Mouse (Mus musculus) myocyte (in vitro differentiated cells): ENCODE measurements around the gene Naaa.

ENCODE experiments used
- E2F4 ChIP-seq: IDR thresholded peaks from one replicate; pipeline ENCODE4 v1.6.1; 2011; ENCODE audit warnings: mild to moderate bottlenecking, control low read depth, moderate library complexity; ENCODE audit not compliant: insufficient read depth
- MYOD1 ChIP-seq, 3 experiments: IDR thresholded peaks; one replicate each; pipeline ENCODE4 v1.6.1; 2011; ENCODE audit warnings: control low read depth in 2 of 3, low read depth in 2 of 3, mild to moderate bottlenecking in 2 of 3, moderate library complexity in 1 of 3; ENCODE audit not compliant: insufficient read length in 2 of 3, control insufficient read depth in 1 of 3
- MYOG ChIP-seq, 3 experiments: IDR thresholded peaks; one replicate each; pipeline ENCODE4 v1.6.1; 2011; ENCODE audit warnings: control low read depth in 2 of 3, low read depth in 2 of 3, mild to moderate bottlenecking in 2 of 3; ENCODE audit not compliant: insufficient read length in 2 of 3, control insufficient read depth in 1 of 3, insufficient read depth in 1 of 3
- POLR2A ChIP-seq: IDR thresholded peaks from one replicate; pipeline ENCODE4 v1.6.1; 2011; ENCODE audit warnings: low read depth, mild to moderate bottlenecking, control low read depth, moderate library complexity; ENCODE audit not compliant: insufficient read length
- POLR2AphosphoS2 ChIP-seq: IDR thresholded peaks from one replicate; pipeline ENCODE4 v1.6.1; 2011; ENCODE audit warnings: low read depth, control low read depth; ENCODE audit not compliant: insufficient read length
- TCF12 ChIP-seq: IDR thresholded peaks from one replicate; pipeline ENCODE4 v1.6.1; 2011; ENCODE audit warnings: mild to moderate bottlenecking, control low read depth; ENCODE audit not compliant: poor library complexity, insufficient read depth, severe bottlenecking

DNA sequence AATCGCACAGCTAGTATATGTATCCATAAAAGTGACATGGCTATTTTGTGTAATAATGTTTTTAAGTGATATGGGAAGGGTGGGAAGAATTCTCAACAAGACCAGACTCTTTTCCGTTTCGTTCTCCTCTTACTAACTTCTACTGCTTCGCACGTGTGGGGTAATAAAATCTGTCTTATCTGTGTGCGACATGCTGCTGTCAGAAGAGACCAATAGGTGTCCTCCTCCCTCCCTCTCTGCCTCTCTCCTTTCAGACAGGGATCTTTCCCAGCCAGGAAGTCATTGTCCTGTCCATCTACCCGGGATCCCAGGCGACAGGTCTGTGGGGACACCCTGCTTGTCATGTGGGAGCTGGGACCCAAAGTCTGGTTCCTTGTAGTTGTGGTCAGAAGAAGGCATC, 67.8 kb downstream of the Naaa start:
- TF ChIP-seq E2F4 (no peak), POLR2A (no peak), TCF12 (no peak), POLR2AphosphoS2 (no peak), MYOG (IDR thresholded peaks at IDR 0.05; ENCODE audit: control insufficient read depth in 1 of 3, insufficient read depth in 1 of 3, insufficient read length in 2 of 3, low read depth in 2 of 3) (no peak), MYOD1 (IDR thresholded peaks at IDR 0.05; ENCODE audit: control insufficient read depth in 1 of 3, insufficient read length in 2 of 3, low read depth in 2 of 3) (no peak)
